In genomic region chr10:70220971-70221370, GRCm38 (mm10) we compare ENCODE assay signal across 27 mouse cellular contexts. TPM values are rescaled to one million over a fixed set of nuclear protein-coding genes. Genes with fewer than 3 reads are reported as not detected.
DNase-seq lines count a peak whose midpoint lies in the region; ATAC-seq lines count a peak whose summit lies in the region.
"Had no signal": no experiment of that assay in that cellular context is flagged by ENCODE, and none has a peak within 500 bp of the region (broad histone marks: within the 10 kb centered on the region; RNA-seq: fewer than 3 reads in every experiment).

No protein-coding gene starts in this region.

- H3K4me1 ChIP-seq in kidney, embryonic 14.5 days (ENCODE audit: control insufficient read depth, insufficient read depth, low read length), result no peaks in the 10 kb centered on the region
- no peaks in the 10 kb centered on the region for H3K4me1 ChIP-seq in intestine, embryonic 15.5 days (replicated peaks)
- H3K4me1 ChIP-seq: embryonic facial prominence, embryonic 13.5 days; forebrain, embryonic 12.5 days; forebrain, embryonic 15.5 days; heart, embryonic 10.5 days; heart, embryonic 13.5 days; hindbrain, embryonic 12.5 days; hindbrain, embryonic 15.5 days had no signal

- no peak for ATAC-seq in kidney, embryonic 14.5 days (ENCODE audit: low FRiP score, low TSS enrichment)
- ATAC-seq in intestine, embryonic 15.5 days, result no peak
- ATAC-seq: activated CD4-positive, CD25-positive, alpha-beta regulatory T cell, adult 4 months; CD4-positive, CD25-positive, alpha-beta regulatory T cell, adult 4 months; forebrain, embryonic 15.5 days had no signal

- H3K27ac ChIP-seq in kidney, embryonic 14.5 days (ENCODE audit: low read depth, low read length), result no peak overlapping the region
- H3K27ac ChIP-seq in intestine, embryonic 15.5 days, result no peak overlapping the region
- H3K27ac ChIP-seq: embryonic facial prominence, embryonic 10.5 days; embryonic facial prominence, embryonic 13.5 days; forebrain, embryonic 12.5 days; forebrain, embryonic 15.5 days; heart, adult 2 months; heart, embryonic 10.5 days; heart, embryonic 13.5 days; hindbrain, embryonic 12.5 days; hindbrain, embryonic 15.5 days had no signal

- DNase-seq in kidney, adult 18-20 months, result peak; percentile 43
- DNase-seq in kidney, adult 9 months, result peak; percentile 93
- peak; percentile 37 for DNase-seq in kidney, postnatal 10 days
- DNase-seq in kidney, postnatal 36 days, result peak; percentile 73 to 88
- DNase-seq: adrenal gland, adult 8-10 months; adrenal gland, postnatal 25 days; cerebellum, adult 11-12 months; cerebellum, adult 8-10 months; cerebellum, postnatal 10 days; cerebellum, postnatal 36 days; embryo, embryonic 11 days; gastrocnemius, postnatal 25 days; heart, adult 2 months had no signal

- 69% methylated on average over 5 of the region's 5 CpGs for WGBS in kidney, embryonic 14.5 days
- 80% methylated on average over 5 of the region's 5 CpGs for WGBS in intestine, embryonic 15.5 days

- H3K9ac ChIP-seq in kidney, embryonic 14.5 days (ENCODE audit: low read depth, low read length), result no peak overlapping the region
- no peak overlapping the region for H3K9ac ChIP-seq in intestine, embryonic 15.5 days
- H3K9ac ChIP-seq: embryonic facial prominence, embryonic 13.5 days; forebrain, embryonic 12.5 days; forebrain, embryonic 15.5 days; heart, embryonic 13.5 days; hindbrain, embryonic 12.5 days; hindbrain, embryonic 15.5 days had no signal

- no peaks in the 10 kb centered on the region for H3K36me3 ChIP-seq in kidney, embryonic 14.5 days (ENCODE audit: control insufficient read depth, insufficient read depth, low read length)
- H3K36me3 ChIP-seq in intestine, embryonic 15.5 days, result no peaks in the 10 kb centered on the region
- H3K36me3 ChIP-seq: embryonic facial prominence, embryonic 10.5 days; embryonic facial prominence, embryonic 13.5 days; forebrain, embryonic 12.5 days; forebrain, embryonic 15.5 days; heart, embryonic 10.5 days; heart, embryonic 13.5 days; hindbrain, embryonic 12.5 days; hindbrain, embryonic 15.5 days had no signal

- no peak overlapping the region for H3K4me2 ChIP-seq in kidney, embryonic 14.5 days (replicated peaks; ENCODE audit: low read depth, low read length)
- H3K4me2 ChIP-seq in intestine, embryonic 15.5 days (replicated peaks), result no peak overlapping the region
- H3K4me2 ChIP-seq: embryonic facial prominence, embryonic 13.5 days; forebrain, embryonic 12.5 days; forebrain, embryonic 15.5 days; heart, embryonic 13.5 days; hindbrain, embryonic 12.5 days; hindbrain, embryonic 15.5 days had no signal

- no peak overlapping the region for H3K4me3 ChIP-seq in kidney, embryonic 14.5 days (ENCODE audit: low read length)
- no peak overlapping the region for H3K4me3 ChIP-seq in intestine, embryonic 15.5 days (replicated peaks)
- H3K4me3 ChIP-seq: embryonic facial prominence, embryonic 10.5 days; embryonic facial prominence, embryonic 13.5 days; erythroblast, embryonic 14.5 days; forebrain, embryonic 12.5 days; forebrain, embryonic 15.5 days; heart, adult 2 months; heart, embryonic 10.5 days; heart, embryonic 13.5 days; hindbrain, embryonic 12.5 days; hindbrain, embryonic 15.5 days had no signal

- H3K9me3 ChIP-seq in kidney, embryonic 14.5 days (ENCODE audit: control insufficient read depth, low read length), result no peaks in the 10 kb centered on the region
- no peaks in the 10 kb centered on the region for H3K9me3 ChIP-seq in intestine, embryonic 15.5 days
- H3K9me3 ChIP-seq: embryonic facial prominence, embryonic 10.5 days; embryonic facial prominence, embryonic 13.5 days; forebrain, embryonic 12.5 days; forebrain, embryonic 15.5 days; heart, embryonic 10.5 days; heart, embryonic 13.5 days; hindbrain, embryonic 12.5 days; hindbrain, embryonic 15.5 days had no signal

- H3K27me3 ChIP-seq in kidney, embryonic 14.5 days (ENCODE audit: control insufficient read depth, insufficient read depth, low read length), result no peaks in the 10 kb centered on the region
- no peaks in the 10 kb centered on the region for H3K27me3 ChIP-seq in intestine, embryonic 15.5 days (replicated peaks)
- H3K27me3 ChIP-seq: embryonic facial prominence, embryonic 13.5 days; forebrain, embryonic 12.5 days; forebrain, embryonic 15.5 days; heart, embryonic 13.5 days; hindbrain, embryonic 12.5 days; hindbrain, embryonic 15.5 days had no signal

RNA-seq across cellular contexts. Expression of gene Mrln, which starts 16.5 kb away (rescaled TPM):
- polyA plus RNA-seq in kidney, embryonic 14.5 days (2014; fragmentation: Nextera tagmentation; extraction: Ambion mirVana), result 7.8 and 9.6 TPM in 2 replicates
- polyA plus RNA-seq in intestine, embryonic 15.5 days (2015; fragmentation: Nextera tagmentation; extraction: Ambion mirVana), result 0.98 and 1.3 TPM in 2 replicates
- polyA plus RNA-seq: activated CD4-positive, CD25-positive, alpha-beta regulatory T cell, adult 4 months; CD4-positive, CD25-positive, alpha-beta regulatory T cell, adult 4 months; erythroblast, embryonic 14.5 days had no signal

RNA-seq across cellular contexts. Expression of gene Slc16a9, which starts 23.9 kb away (rescaled TPM):
- polyA plus RNA-seq in kidney, embryonic 14.5 days (2014; fragmentation: Nextera tagmentation; extraction: Ambion mirVana), result 3.8 and 4.0 TPM in 2 replicates
- 1.3 and 1.5 TPM in 2 replicates for polyA plus RNA-seq in intestine, embryonic 15.5 days (2015; fragmentation: Nextera tagmentation; extraction: Ambion mirVana)
- polyA plus RNA-seq: activated CD4-positive, CD25-positive, alpha-beta regulatory T cell, adult 4 months; C2C12; CD4-positive, CD25-positive, alpha-beta regulatory T cell, adult 4 months; erythroblast, embryonic 14.5 days had no signal

Comparison
In these comparisons a context has a peak if more than half of its experiments do, and no peak if none do; other contexts are left out.
1. DNase-seq: peak in every context shown above with its lines; median percentile 93 in kidney, adult 9 months; 80 in kidney, postnatal 36 days; 43 in kidney, adult 18-20 months; 37 in kidney, postnatal 10 days.